Comparison of ENCODE assay signal across 10 mouse cellular contexts in genomic region chr1:89626940-89627339, GRCm38 (mm10).
DNase-seq lines count a peak whose midpoint lies in the region; ATAC-seq and TF ChIP-seq lines count a peak whose summit lies in the region.
"Had no signal": no experiment of that assay in that cellular context is flagged by ENCODE, and none has a peak within 500 bp of the region (broad histone marks: within the 10 kb centered on the region; RNA-seq: fewer than 3 reads in every experiment).

No protein-coding gene starts in this region.

- TF ChIP-seq CTCF in layer of hippocampus, adult 2 months (conservative IDR thresholded peaks at IDR 0.05) = no peak

- 0 out of 2 replicates have a peak overlapping the region, but pooled peaks have one; percentile 16 for H3K27ac ChIP-seq in embryonic facial prominence, embryonic 13.5 days
- H3K27ac ChIP-seq in embryonic facial prominence, embryonic 10.5 days (replicated peaks) = no peak overlapping the region
- 0 out of 2 replicates have a peak overlapping the region, but pooled peaks have one; percentile 4 for H3K27ac ChIP-seq in layer of hippocampus, adult 2 months
- peak overlapping the region; percentile 2; the same call in 1 of the 2 replicates for H3K27ac ChIP-seq in limb, embryonic 15.5 days
- H3K27ac ChIP-seq in neural tube, embryonic 14.5 days (ENCODE audit: low read depth, low read length) = peak overlapping the region; percentile 3; the same call in 1 of the 2 replicates
- H3K27ac ChIP-seq: gastrocnemius, adult 2 months; liver, embryonic 13.5 days had no signal

- WGBS in embryonic facial prominence, embryonic 13.5 days = 79% methylated on average over 10 of the region's 10 CpGs
- 81% methylated on average over 10 of the region's 10 CpGs for WGBS in embryonic facial prominence, embryonic 10.5 days
- 79% methylated on average over 10 of the region's 10 CpGs for WGBS in limb, embryonic 15.5 days
- WGBS in neural tube, embryonic 14.5 days = 56% methylated on average over 10 of the region's 10 CpGs

- no peaks in the 10 kb centered on the region for H3K27me3 ChIP-seq in embryonic facial prominence, embryonic 13.5 days
- no peaks in the 10 kb centered on the region for H3K27me3 ChIP-seq in embryonic facial prominence, embryonic 10.5 days (replicated peaks; ENCODE audit: low read depth, poor library complexity, severe bottlenecking)
- H3K27me3 ChIP-seq in limb, embryonic 15.5 days = no peaks in the 10 kb centered on the region
- H3K27me3 ChIP-seq in neural tube, embryonic 14.5 days (ENCODE audit: control insufficient read depth, insufficient read depth, low read length) = no peaks in the 10 kb centered on the region
- H3K27me3 ChIP-seq: liver, embryonic 13.5 days had no signal

- no peak overlapping the region for H3K4me3 ChIP-seq in embryonic facial prominence, embryonic 13.5 days
- no peak overlapping the region for H3K4me3 ChIP-seq in embryonic facial prominence, embryonic 10.5 days
- no peak overlapping the region for H3K4me3 ChIP-seq in layer of hippocampus, adult 2 months
- no peak overlapping the region for H3K4me3 ChIP-seq in limb, embryonic 15.5 days
- no peak overlapping the region for H3K4me3 ChIP-seq in neural tube, embryonic 14.5 days (ENCODE audit: low read depth, low read length)
- H3K4me3 ChIP-seq: gastrocnemius, adult 2 months; liver, embryonic 13.5 days had no signal

- DNase-seq in embryonic facial prominence, embryonic 10.5 days (ENCODE audit: low spot score) = no peak
- no peak for DNase-seq in layer of hippocampus, adult 2 months (ENCODE audit: low spot score in 2 of 2)
- DNase-seq in layer of hippocampus, postnatal 25 days (ENCODE audit: extremely low spot score in 1 of 2, low spot score in 1 of 2) = no peak
- DNase-seq in heart, postnatal 25 days (ENCODE audit: low spot score) = no peak
- DNase-seq: gastrocnemius, adult 2 months; liver, embryonic 13.5 days had no signal

- no peak overlapping the region for H3K4me2 ChIP-seq in embryonic facial prominence, embryonic 13.5 days
- no peak overlapping the region for H3K4me2 ChIP-seq in limb, embryonic 15.5 days
- H3K4me2 ChIP-seq in neural tube, embryonic 14.5 days (ENCODE audit: low read depth, low read length) = no peak overlapping the region
- H3K4me2 ChIP-seq: liver, embryonic 13.5 days had no signal

- H3K9me3 ChIP-seq in embryonic facial prominence, embryonic 13.5 days = no peaks in the 10 kb centered on the region
- no peaks in the 10 kb centered on the region for H3K9me3 ChIP-seq in embryonic facial prominence, embryonic 10.5 days
- H3K9me3 ChIP-seq in limb, embryonic 15.5 days = no peaks in the 10 kb centered on the region
- H3K9me3 ChIP-seq in neural tube, embryonic 14.5 days (ENCODE audit: control insufficient read depth, low read length) = no peaks in the 10 kb centered on the region
- H3K9me3 ChIP-seq: liver, embryonic 13.5 days had no signal

- intact Hi-C loops in heart, postnatal 25 days (cut with DNase I) = loop anchor here (5.0 kb wide), 1 partner anchor 45 kb away; no protein-coding TSS in a partner anchor

- peaks cover 5% of the 10 kb centered on the region for H3K4me1 ChIP-seq in embryonic facial prominence, embryonic 13.5 days
- H3K4me1 ChIP-seq in embryonic facial prominence, embryonic 10.5 days = no peaks in the 10 kb centered on the region
- peaks cover 18% of the 10 kb centered on the region for H3K4me1 ChIP-seq in limb, embryonic 15.5 days
- 0 out of 2 replicates have a peak, but pooled peaks cover 3% of the 10 kb centered on the region for H3K4me1 ChIP-seq in neural tube, embryonic 14.5 days (ENCODE audit: control insufficient read depth, insufficient read depth, low read length)

- peaks cover 29% of the 10 kb centered on the region for H3K36me3 ChIP-seq in embryonic facial prominence, embryonic 13.5 days
- peaks cover 47% of the 10 kb centered on the region for H3K36me3 ChIP-seq in embryonic facial prominence, embryonic 10.5 days (replicated peaks)
- peaks cover 3% of the 10 kb centered on the region; the same call in 1 of the 2 replicates for H3K36me3 ChIP-seq in limb, embryonic 15.5 days
- no peaks in the 10 kb centered on the region; the same call in 1 of the 2 replicates for H3K36me3 ChIP-seq in neural tube, embryonic 14.5 days (ENCODE audit: control insufficient read depth, insufficient read depth, low read length)
- H3K36me3 ChIP-seq: liver, embryonic 13.5 days had no signal

- no peak for ATAC-seq in embryonic facial prominence, embryonic 13.5 days (ENCODE audit: insufficient number of reproducible peaks, insufficient read depth, low FRiP score, low TSS enrichment, low read depth)
- no peak for ATAC-seq in limb, embryonic 15.5 days (ENCODE audit: insufficient number of reproducible peaks, low FRiP score, low TSS enrichment, low read depth)
- ATAC-seq in neural tube, embryonic 14.5 days (ENCODE audit: low read depth) = no peak
- ATAC-seq in megakaryocyte-erythroid progenitor cell, adult 5-6 weeks (replicated peaks; ENCODE audit: low FRiP score, low TSS enrichment, poor library complexity, severe bottlenecking) = no peak

- H3K9ac ChIP-seq in embryonic facial prominence, embryonic 13.5 days = no peak overlapping the region
- H3K9ac ChIP-seq in limb, embryonic 15.5 days = no peak overlapping the region
- 0 out of 2 replicates have a peak overlapping the region, but pooled peaks have one; percentile 16 for H3K9ac ChIP-seq in neural tube, embryonic 14.5 days (replicated peaks; ENCODE audit: low read depth, low read length)
- H3K9ac ChIP-seq: liver, embryonic 13.5 days had no signal
